Comparison of ENCODE assay signal across 25 mouse cellular contexts in the genomic region with DNA sequence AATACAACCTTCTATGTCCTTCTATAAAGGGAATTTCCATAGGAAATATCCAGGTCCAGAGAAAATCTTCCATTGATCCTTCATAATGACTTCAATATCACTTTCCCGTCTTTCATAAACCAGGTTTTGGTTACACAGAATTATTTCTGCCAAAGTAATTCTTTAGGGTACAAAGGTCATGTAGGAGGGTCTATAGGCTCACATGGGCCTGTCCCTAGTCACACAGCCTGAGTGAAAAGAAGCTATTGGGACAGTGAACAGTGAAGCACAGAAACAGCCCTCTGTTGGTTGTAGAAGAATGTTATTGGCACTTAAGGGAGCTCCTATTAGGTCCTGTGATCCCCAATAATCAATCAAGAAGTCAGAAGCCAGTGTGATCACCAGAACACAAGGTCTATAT. TPM values are rescaled to one million over a fixed set of nuclear protein-coding genes. Genes with fewer than 3 reads are reported as not detected.
"Had no signal": no experiment of that assay in that cellular context is flagged by ENCODE, and none has a peak within 500 bp of the region (broad histone marks: within the 10 kb centered on the region; RNA-seq: fewer than 3 reads in every experiment).

No protein-coding gene starts in this region.

- H3K36me3 ChIP-seq: forebrain, embryonic 15.5 days; heart, embryonic 10.5 days; heart, embryonic 12.5 days; hindbrain, embryonic 10.5 days; hindbrain, embryonic 12.5 days; kidney, embryonic 15.5 days; limb, embryonic 13.5 days; limb, embryonic 15.5 days had no signal

- H3K4me2 ChIP-seq: forebrain, embryonic 15.5 days; heart, embryonic 12.5 days; hindbrain, embryonic 12.5 days; hindbrain, embryonic 14.5 days; kidney, embryonic 15.5 days; limb, embryonic 13.5 days; limb, embryonic 15.5 days had no signal

- H3K9me3 ChIP-seq: forebrain, embryonic 15.5 days; heart, embryonic 10.5 days; heart, embryonic 12.5 days; hindbrain, embryonic 10.5 days; hindbrain, embryonic 12.5 days; kidney, embryonic 15.5 days; limb, embryonic 13.5 days; limb, embryonic 15.5 days had no signal

- H3K27me3 ChIP-seq: forebrain, embryonic 15.5 days; heart, embryonic 12.5 days; hindbrain, embryonic 12.5 days; kidney, embryonic 15.5 days; limb, embryonic 13.5 days; limb, embryonic 15.5 days had no signal

- H3K4me1 ChIP-seq: forebrain, embryonic 15.5 days; hindbrain, embryonic 12.5 days; limb, embryonic 15.5 days had no signal

- H3K4me3 ChIP-seq: forebrain, embryonic 15.5 days; heart, embryonic 10.5 days; heart, embryonic 12.5 days; hindbrain, embryonic 10.5 days; hindbrain, embryonic 12.5 days; kidney, embryonic 15.5 days; limb, embryonic 13.5 days; limb, embryonic 15.5 days had no signal

- DNase-seq: forebrain, postnatal 0 days; gastrocnemius, postnatal 14 days; heart, postnatal 10 days; heart, postnatal 4 days; kidney, adult 11 months; kidney, adult 2 months; kidney, adult 9 months; kidney, postnatal 14 days; kidney, postnatal 36 days; layer of hippocampus, adult 9-11 months; layer of hippocampus, postnatal 36 days; left cerebral cortex, postnatal 4 days had no signal

- H3K9ac ChIP-seq: forebrain, embryonic 15.5 days; forebrain, postnatal 0 days; heart, embryonic 12.5 days; hindbrain, embryonic 12.5 days; hindbrain, embryonic 14.5 days; kidney, embryonic 15.5 days; limb, embryonic 13.5 days; limb, embryonic 15.5 days had no signal

- H3K27ac ChIP-seq: forebrain, embryonic 15.5 days; heart, embryonic 10.5 days; hindbrain, embryonic 10.5 days; hindbrain, embryonic 12.5 days; hindbrain, embryonic 14.5 days; kidney, embryonic 15.5 days; kidney, postnatal 0 days; limb, embryonic 13.5 days; limb, embryonic 15.5 days had no signal

- ATAC-seq: forebrain, embryonic 15.5 days; hindbrain, embryonic 16.5 days; inflammation-experienced regulatory T-cells, adult 6 months had no signal

RNA-seq across cellular contexts. Expression of a gene that starts 16.8 kb away (rescaled TPM):
- total RNA-seq: granulocyte monocyte progenitor cell, adult 5-6 weeks had no signal
